Mouse (Mus musculus) urinary bladder, postnatal 4 days (tissue): ENCODE results near the gene Cerkl.

Source experiments
- DNase-seq, 2 experiments: peaks; one replicate each; pipeline ENCODE4 v3.0.0; 2021 to 2022; ENCODE audit warnings: low spot score in 2 of 2

Gene Cerkl

DNA sequence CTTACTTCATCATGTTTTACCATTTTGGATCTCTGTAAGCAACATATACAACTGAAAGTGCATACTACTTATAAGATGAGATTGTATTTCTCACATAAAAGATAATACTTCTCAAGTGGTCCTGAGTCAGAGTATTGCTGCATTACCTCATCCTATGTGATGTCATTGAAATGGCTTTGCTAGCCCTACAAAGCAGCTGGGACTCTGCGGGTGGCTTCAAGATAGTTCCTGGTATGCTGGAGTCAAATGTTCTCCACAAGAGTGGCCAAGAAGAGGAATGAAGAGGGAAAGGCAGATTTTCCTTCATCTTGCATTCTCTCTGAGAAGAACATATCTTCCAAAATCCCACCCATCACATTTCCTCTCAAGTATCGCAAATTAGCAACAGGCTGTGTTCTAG is 13.2 kb downstream of the Cerkl start:
- no peak for DNase-seq

DNA sequence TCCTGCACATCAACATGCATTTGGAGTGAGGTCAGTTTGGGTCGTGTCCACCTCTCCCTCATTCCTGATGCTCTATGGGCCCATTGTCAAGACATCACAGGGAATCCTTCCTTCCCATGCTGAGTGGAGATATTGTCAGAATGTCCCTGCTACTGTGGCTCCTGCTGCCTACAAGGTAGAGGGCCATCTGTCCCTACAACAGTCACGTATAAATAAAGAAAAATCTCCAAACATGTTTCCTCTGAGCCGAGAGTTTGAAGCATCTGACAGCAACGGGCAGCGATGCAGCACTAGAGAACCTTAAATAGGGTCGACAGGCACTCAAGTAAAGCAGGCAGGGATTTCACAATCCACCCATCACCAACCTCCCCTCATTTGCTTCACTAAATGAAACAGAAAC is 13.7 kb downstream of the Cerkl start:
- no peak for DNase-seq

DNA sequence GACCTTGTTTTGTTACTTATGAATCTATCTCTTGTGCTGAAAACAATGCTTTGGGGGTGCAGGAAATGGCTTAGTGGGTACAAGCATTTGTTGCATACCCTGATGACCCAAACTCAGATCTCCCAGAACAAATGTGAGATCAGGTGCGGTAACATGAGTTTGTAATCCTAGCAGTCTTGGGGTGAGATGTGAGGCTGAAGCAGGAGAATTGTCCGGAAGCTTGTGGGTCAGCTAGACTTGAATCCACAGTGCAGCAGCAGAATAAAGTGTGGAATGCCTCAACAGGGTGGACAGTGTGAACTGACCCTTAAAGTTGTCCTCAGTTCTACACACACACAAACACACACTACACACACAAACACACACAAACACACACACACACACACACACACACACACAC is 14.4 kb downstream of the Cerkl start:
- DNase-seq: no peak

DNA sequence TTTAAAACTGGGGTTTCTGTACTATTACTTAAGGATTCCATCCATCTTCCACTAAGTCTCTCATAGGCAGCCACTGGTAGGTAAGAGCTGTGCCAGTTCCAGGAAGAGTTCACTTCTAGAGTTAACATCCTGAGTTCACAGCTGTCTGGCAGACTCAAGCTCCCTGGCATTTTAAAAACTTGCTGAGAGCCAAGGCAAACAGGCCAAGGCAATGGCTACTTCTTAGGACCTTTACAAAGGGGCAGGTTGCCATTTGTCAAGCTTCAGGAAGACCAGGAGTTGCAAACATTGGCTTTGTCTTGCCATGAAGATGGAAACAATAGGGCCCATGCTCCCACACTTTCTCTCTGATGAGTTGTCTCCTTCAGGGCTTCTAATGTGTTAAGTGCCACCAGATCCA is 26.5 kb downstream of the Cerkl start:
- no peak for DNase-seq

DNA sequence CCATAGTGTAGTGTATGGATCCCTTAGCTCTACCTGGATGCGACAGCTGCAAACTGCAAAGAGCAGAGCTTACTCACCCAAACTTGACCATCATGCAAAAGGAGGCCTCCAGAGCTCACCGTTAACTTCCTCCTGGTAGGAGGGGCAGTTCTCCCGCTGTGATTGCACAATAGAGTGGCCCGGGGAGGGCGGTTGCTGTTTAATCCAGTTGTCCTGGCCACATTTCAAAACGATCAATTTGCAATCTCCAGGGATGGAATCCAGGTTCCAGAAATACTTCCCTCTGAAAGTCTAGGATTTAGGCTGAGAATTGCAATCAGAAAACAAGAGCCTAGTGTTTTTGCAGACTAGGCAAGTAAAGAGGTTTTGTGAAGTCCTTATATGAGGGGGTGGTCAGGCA is 26.9 kb downstream of the Cerkl start:
- DNase-seq: no peak

DNA sequence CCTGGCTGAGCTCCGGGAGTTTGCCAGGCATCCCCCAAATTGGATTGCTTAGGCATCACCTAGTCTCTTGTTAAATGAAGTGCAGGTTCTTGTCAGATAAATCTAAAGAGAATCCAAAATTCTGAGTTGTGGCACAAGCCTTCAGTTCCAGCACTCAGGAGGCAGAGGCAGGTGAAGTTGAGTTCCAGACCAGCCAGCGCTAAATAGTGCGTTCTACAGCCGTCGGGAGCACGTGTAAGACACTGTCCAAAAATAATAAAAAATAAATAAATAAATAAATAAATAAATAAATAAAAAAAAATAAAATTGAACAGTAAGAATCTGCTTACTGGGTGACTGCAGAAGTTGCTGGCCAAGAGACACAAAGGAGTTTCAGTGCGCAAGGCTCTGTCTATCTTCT is 27.5 kb downstream of the Cerkl start:
- no peak for DNase-seq

DNA sequence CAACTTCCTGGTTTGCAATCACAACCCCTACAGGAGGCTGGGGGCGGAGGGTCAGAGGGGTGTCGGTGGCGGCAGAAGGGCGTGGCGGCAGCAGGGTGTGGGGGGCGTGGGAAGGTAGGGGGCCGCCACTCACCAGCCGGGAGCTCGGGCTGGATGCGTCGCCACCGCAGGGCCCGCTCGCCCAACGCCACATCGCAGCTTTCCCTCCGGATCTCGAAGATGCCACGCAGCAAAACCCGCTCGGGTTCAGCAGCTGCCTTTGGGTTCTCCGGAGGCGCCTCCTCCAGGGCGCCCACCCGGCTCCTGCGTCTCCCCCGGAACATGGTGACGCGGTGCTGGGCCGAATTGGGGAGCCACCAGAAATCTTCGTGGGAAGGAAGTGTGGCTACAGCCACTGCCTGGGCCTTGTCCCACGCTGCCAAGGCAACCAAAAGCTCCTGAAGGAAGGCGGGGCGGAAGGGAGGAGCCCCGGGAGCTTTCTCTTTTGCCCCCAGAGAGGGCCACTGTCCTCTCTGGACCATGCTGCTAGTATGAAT is 27.9 kb downstream of the Cerkl start:
- no peak for DNase-seq

DNA sequence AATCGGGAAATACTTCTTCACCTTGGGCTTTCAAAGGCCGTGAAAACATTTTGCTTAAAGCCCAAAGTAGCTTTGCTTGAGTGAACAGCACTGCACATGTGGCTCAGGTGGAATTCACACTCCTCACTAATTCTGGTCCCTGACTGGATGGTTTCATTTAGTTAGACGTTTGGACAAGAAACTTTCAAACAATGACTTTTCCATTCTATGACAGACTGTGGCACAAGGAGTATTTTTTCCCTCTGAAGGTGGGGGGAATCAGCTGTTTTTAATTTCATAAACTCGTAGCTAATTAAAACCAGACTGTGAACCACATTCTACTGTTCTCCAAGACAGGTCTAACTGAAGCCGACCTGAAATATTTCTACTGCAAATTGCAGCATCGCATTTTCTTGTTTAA is 28.6 kb downstream of the Cerkl start:
- no peak for DNase-seq

DNA sequence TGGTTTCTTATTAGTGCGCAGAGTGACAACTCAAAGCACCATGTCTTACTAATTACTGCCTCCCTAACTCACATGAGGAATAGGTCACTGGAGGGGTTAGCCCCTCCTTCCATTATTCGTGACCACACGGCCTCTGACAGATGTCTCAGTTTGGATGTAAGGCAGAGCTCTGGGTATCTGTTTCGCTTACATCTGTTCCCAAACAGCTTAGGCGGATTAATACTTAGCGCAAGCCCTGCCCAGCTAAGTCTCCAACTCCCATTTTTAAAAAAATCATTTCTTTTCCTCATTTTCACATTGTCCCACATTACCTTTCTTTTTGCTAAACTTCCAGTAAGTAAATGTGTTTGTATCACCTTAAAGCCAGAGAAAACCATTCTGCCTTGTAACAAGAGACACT is 34.9 kb downstream of the Cerkl start:
- DNase-seq: no peak

DNA sequence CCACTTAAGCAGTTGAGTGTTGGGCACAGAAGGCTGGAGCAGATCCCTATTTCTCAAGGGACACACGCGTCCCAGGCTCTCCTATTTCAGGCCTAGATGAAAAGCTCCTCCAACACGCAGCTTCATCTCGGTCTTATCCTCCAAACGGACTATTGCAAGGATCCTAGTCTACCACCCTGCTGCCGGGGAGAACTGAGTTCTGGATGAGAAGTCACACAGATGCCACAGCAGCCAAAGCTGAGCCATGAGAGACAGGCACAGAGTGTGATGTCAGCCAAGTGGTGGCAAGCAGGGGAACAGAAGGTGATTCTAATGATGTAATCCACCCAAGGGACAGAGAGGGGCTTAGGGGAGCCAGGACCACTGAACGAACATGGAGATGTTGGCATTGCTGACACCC is 42.1 kb downstream of the Cerkl start:
- no peak for DNase-seq

DNA sequence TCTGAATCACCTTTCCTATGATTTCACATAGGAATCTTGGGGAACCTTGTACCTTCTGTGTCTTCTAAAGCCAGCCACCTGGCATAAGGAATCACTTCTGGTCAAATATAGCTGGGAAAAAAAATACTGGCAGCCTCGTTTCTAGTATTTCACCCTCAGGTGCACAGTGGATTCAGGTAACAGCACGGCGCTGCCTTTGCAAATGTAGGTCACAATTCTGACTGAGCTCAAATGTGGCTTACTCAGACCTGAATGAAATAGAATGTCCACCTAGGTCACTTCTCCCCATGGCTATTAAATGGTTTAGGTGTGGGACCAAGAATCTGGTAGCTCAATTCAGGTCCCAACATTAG is 45.7 kb downstream of the Cerkl start:
- no peak for DNase-seq

DNA sequence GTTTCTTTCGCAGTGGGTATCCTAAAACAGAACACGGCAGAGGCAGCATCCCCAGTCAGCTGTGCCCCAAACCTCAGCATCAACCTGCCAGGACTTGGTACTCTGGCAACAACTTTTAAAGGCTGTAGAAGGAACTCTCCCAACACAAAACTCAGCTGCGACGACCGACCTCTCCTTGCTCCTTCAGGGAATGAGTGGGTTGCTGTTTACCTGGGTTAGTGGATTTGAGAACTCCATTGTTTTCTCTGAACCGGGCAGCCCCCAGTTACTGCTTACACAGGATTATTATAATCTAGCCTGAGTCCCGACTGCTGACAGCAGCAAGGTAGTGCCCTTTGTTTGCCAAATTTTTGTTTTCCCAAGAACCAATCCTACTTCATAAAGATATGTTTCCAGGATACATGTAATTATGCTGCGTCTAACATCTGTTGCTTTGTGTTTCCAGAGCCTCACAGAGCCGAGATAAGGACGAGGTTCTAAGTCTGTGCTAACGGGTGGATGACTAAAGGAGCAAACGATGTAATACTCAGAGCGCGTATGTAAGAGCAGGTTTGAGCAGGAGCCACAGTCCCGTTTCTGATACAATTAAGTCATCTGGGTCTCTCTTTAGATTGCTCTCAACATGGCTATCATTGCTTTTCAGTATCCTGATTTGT is 46.2 kb downstream of the Cerkl start:
- DNase-seq: no peak

DNA sequence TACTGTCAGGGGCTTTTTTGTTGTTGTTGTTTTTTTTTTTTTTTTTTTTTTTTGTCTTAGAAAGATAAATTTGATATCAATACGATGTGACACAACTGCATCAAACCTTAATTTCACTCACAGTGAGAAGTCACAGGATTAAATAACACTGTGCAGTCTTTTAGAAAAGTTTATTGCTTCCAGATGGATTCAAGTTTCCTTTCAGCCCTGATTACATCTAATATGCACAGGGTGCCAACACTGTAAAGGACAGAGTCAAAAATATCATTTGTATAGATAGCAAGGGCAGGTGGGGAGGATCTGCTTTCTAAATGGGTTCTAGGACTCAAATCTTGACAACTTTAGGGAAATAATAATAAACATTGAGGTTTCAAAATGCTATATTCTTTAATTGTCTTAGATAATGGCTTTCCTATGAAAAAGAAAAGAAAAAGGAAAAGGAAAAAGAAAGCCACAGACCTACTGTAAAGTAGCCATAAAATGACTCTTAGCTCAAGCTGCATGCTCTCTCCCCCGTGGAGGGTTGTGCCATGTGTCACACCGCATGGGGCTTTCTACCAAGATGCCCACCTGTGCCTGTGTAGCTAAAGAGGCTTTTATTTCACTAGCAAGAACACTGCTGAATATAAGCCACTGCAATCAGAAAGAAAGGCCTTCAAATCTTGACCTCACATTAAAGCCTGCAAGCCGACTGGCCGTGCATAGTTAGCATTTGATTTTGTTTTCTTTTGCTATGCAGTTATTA is 50.8 kb downstream of the Cerkl start:
- no peak for DNase-seq

DNA sequence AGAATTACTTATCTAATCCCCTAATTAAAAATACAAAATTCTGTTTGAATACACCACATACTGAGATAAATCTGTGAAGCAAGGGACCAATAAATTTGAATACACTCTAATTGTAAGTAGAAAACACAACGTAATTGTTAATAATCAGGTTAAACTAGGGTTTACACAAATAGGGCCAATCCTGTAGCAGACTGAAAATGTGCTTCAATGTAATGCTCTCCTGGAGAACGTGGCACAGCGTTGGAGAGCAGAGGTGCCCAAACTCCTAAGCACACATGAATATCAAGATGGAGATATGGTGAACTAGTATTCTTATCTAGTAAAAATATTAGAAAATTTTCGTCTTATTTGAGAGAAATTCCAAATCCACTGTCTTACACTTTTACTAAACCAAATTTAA is 56.5 kb downstream of the Cerkl start:
- DNase-seq: no peak

DNA sequence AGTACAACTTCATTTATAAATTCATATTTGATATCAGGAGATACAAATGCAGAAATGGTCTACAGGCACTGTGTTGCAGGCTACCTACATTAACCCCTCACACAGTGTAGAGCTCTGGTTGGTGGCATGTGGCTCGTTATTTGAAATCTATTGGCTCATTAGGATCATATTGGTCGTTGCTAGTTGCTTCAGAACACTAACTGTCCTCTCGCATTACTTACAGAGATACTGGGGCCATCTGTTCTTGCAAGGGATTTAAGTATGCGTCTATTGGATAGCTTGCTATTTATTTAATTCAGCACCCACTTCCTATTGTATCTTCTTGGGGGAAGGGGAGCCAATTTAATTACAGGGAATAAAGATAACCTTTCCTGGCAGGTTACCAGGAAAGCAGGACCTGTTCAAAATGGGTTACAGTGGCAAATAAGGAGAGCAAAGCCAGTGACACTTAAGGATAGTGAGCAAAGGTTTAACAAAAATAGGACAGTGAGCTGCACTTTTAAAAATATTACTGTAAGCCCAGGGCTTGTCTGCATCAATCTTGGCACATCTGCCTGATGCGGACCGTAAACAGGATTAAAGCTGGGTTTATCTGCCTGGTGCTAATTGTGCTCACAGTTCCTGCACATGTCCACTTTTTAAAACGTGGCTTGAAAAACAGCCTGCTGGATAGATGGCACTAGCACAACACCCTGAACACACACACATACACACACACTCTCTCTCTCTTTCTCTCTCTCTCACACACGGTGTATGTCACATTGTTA is 57.2 kb downstream of the Cerkl start:
- no peak for DNase-seq

DNA sequence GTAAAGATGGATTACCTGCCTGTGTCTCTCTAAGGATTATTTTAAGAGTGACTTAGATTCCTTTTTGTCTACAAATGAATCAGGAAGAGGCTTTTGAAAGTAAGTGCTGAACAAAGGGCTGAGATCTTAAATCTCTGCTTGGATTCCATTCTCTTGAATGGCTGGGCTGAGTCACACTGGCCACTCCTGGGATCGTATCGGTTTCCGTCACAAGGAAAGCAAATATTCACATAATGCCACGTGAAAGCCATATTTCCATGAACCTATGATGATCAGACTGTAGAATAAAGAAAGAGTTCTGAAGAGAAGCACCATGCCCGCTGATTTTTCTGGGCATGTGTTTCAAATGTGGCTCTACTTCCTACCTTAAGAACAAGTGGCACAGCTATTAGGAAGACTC is 57.8 kb downstream of the Cerkl start:
- no peak for DNase-seq

DNA sequence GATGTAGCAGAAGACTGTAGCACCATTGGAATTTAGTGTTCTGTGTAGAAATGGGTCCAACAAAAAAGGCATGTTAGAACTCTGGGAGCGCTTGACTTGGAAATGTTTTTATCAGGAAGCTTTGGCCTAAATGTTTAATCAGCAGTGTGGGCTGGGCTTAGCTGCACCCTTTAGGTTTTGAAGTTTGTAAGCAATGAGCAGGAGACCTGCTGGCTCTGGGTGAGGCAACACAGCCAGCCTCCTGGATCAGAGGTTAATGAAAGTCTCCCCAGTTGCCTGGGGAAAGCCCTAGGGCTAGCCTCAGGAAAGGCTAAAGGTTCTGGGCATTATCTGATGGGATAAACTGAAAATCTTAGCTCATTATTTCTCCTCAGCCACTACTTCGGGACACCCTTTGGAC is 58.2 kb downstream of the Cerkl start:
- DNase-seq: no peak

DNA sequence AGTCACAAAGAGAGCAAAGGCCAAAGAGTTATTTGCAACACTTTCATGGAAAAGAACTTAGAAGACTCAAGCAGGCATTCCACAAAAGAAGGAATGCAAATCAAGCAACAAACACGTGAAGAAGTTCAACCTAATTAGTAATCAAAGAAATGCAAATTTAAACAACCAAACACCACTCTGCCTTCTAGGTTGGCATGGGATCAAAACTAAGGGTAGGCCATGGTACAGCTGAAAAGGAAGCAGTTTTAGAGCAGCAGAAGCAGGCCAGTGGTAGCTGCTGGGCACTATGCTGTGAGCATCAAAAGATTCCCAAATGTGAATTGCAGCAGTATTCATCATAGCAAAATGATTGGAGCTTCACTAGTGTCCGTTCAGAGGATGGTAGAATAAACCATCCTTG is 59.5 kb downstream of the Cerkl start:
- DNase-seq: no peak

DNA sequence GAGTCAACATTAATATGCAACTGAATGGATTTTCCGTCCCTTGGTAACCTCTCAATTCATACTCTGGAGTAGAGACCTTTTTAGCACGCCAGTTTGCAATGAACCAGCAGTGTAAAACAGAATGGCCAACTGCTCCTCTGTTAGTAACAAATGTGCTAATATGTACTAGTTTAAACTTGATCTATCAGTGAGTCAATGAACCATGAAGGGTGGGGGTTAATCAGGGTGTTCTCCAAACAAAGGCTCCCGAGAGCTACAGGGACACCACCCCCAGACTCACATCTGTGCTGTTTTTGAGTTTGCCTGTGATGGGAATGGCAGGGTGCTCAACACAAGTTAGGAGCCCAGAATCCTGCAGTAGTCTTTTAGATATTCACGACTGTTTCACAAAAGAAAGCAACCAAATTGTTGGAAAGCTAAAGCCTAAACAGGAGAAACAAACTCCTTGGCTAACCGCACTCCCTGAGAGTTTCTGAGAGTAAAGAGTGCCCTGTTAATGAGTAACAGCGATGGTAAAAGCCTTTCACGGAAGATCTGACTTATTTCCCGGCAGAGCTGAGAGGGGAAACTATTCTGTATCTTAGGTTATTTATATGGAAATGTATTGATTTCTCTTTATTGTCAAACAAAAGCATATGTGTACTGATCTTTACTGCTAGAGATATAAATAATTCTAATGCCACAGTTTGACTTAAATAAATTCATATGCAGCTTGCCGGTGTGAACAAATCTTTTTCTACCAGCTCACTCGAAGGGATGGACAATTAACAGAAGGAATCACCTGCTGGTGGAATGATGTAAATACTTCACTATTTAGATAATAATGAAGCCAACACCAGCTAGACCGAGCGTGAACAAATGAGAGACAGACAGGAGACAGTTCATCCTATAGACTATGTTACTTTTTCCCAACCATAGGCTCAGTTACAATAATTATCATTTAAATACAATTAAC is 77.2 kb downstream of the Cerkl start:
- no peak for DNase-seq

DNA sequence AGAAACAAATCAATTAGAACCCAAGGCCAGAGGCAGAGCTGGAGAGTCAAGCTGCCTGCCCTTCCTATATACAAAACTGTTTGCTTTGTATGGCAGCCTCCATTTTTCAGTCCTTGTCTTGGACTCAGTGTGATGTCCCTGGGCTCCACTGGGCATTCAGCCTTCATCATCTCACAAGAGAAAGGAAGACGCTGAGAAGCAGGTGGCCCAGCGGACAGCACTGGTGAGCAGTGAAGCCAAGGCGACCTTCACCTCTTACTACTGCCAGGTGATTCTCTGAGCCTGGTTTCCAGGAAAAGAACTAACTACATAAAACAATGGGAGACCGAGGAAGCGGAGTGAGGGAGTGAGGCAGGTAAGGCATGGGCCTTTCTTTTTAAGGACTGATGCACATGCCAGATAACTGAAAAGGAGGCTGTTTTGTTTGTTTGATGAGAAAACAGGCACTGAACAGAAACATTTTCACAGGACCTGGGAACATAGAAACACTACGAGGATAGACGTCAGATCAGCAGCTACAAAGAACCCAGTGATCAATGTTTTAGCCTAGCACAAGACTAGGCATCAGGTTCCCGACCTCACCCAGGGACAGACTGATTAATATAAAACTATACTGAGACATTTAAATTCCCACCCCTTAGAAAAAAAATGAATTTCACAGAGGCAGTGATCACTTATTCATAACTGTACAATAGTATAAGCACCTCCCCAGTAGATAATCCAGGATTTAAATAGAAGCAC is 78.1 kb downstream of the Cerkl start:
- no peak for DNase-seq
